Mouse (Mus musculus): ENCODE data around the gene Gm47969. TPM values are rescaled to one million over a fixed set of nuclear protein-coding genes. Genes with fewer than 3 reads are reported as not detected.

Gene Gm47969
- total and polyA plus RNA-seq, 2 experiments from 2014 or later: not detected

- no peak overlapping the region for H3K27ac ChIP-seq (ENCODE audit: low read depth, low read length)
- no peaks in the 10 kb centered on the region for H3K4me1 ChIP-seq (ENCODE audit: insufficient read depth, low read length)
- H3K27me3 ChIP-seq (ENCODE audit: insufficient read depth, low read length): no peaks in the 10 kb centered on the region
- DNase-seq (ENCODE audit: low spot score): no peak
- no peak for ATAC-seq (ENCODE audit: low FRiP score)
- 88% methylated on average over 4 of the region's 4 CpGs for WGBS
- no peak for TF ChIP-seq CTCF (IDR thresholded peaks at IDR 0.05)
- no peak overlapping the region for H3K4me3 ChIP-seq (ENCODE audit: low read depth, low read length)
- no peaks in the 10 kb centered on the region for H3K36me3 ChIP-seq (ENCODE audit: insufficient read depth, low read length)
- no peak overlapping the region for H3K4me2 ChIP-seq (ENCODE audit: low read depth, low read length, poor library complexity, severe bottlenecking)
- no peak overlapping the region for H3K9ac ChIP-seq (replicated peaks; ENCODE audit: low read length, poor library complexity, severe bottlenecking)
- no peaks in the 10 kb centered on the region for H3K9me3 ChIP-seq (ENCODE audit: low read length)
Observed at GRCm38 (mm10) chr1:83066577-83066976, 21.8 kb downstream of the Gm47969 start.

- 90% methylated on average over 10 of the region's 10 CpGs for WGBS
Observed at GRCm38 (mm10) chr1:83067205-83067604, 22.5 kb downstream of the Gm47969 start.

GRCm38 (mm10) chr1:83075526-83076189 lies 30.9 kb downstream of the Gm47969 start:
- Histone ChIP-seq H3K27ac (ENCODE audit: low read depth, low read length) (no peak overlapping the region; the same call in 1 of the 2 replicates), H3K9ac (replicated peaks; ENCODE audit: low read length, poor library complexity, severe bottlenecking) (no peak overlapping the region), H3K4me2 (ENCODE audit: low read depth, low read length, poor library complexity, severe bottlenecking) (peak overlapping the region; percentile 46), H3K27me3 (ENCODE audit: insufficient read depth, low read length) (no peaks in the 10 kb centered on the region), H3K4me3 (ENCODE audit: low read depth, low read length) (peak overlapping the region; percentile 22), H3K9me3 (ENCODE audit: low read length) (no peaks in the 10 kb centered on the region), H3K36me3 (ENCODE audit: insufficient read depth, low read length) (no peaks in the 10 kb centered on the region), H3K4me1 (ENCODE audit: insufficient read depth, low read length) (no peaks in the 10 kb centered on the region)
- DNase-seq (ENCODE audit: low spot score): no peak
- peak; percentile 72; the same call in 1 of the 2 replicates for ATAC-seq (ENCODE audit: low FRiP score)
- WGBS: 32% methylated on average over 15 of the region's 15 CpGs
- no peak for TF ChIP-seq CTCF (IDR thresholded peaks at IDR 0.05)

More at GRCm38 (mm10) chr1:83067205-83067604, 22.5 kb downstream of the Gm47969 start:
- Histone ChIP-seq H3K27ac (ENCODE audit: low read depth, low read length) (no peak overlapping the region), H3K36me3 (ENCODE audit: insufficient read depth, low read length) (no peaks in the 10 kb centered on the region), H3K4me2 (ENCODE audit: low read depth, low read length, poor library complexity, severe bottlenecking) (no peak overlapping the region), H3K9me3 (ENCODE audit: low read length) (no peaks in the 10 kb centered on the region), H3K27me3 (ENCODE audit: insufficient read depth, low read length) (no peaks in the 10 kb centered on the region), H3K9ac (replicated peaks; ENCODE audit: low read length, poor library complexity, severe bottlenecking) (no peak overlapping the region), H3K4me3 (ENCODE audit: low read depth, low read length) (no peak overlapping the region), H3K4me1 (ENCODE audit: insufficient read depth, low read length) (no peaks in the 10 kb centered on the region)
- DNase-seq (ENCODE audit: low spot score) (no peak), ATAC-seq (ENCODE audit: low FRiP score) (no peak)
- TF ChIP-seq CTCF (IDR thresholded peaks at IDR 0.05): no peak

- peak; percentile 94 for ATAC-seq (ENCODE audit: low FRiP score)
- Histone ChIP-seq H3K9ac (replicated peaks; ENCODE audit: low read length, poor library complexity, severe bottlenecking) (0 out of 2 replicates have a peak overlapping the region, but pooled peaks have one; percentile 1), H3K4me1 (ENCODE audit: insufficient read depth, low read length) (no peaks in the 10 kb centered on the region), H3K27me3 (ENCODE audit: insufficient read depth, low read length) (no peaks in the 10 kb centered on the region), H3K27ac (ENCODE audit: low read depth, low read length) (no peak overlapping the region), H3K9me3 (ENCODE audit: low read length) (no peaks in the 10 kb centered on the region), H3K36me3 (ENCODE audit: insufficient read depth, low read length) (no peaks in the 10 kb centered on the region), H3K4me3 (ENCODE audit: low read depth, low read length) (peak overlapping the region; percentile 22), H3K4me2 (ENCODE audit: low read depth, low read length, poor library complexity, severe bottlenecking) (peak overlapping the region; percentile 46)
- peak; percentile 86 for DNase-seq (ENCODE audit: low spot score)
- peak; percentile 97 for TF ChIP-seq CTCF (IDR thresholded peaks at IDR 0.05)
- 49% methylated on average over 11 of the region's 11 CpGs for WGBS
Observed at GRCm38 (mm10) chr1:83076190-83076917, 31.6 kb downstream of the Gm47969 start.

- no peaks in the 10 kb centered on the region for H3K9me3 ChIP-seq (ENCODE audit: low read length)
- no peak overlapping the region for H3K9ac ChIP-seq (replicated peaks; ENCODE audit: low read length, poor library complexity, severe bottlenecking)
- H3K27me3 ChIP-seq (ENCODE audit: insufficient read depth, low read length): no peaks in the 10 kb centered on the region
- 76% methylated on average over 6 of the region's 6 CpGs for WGBS
- TF ChIP-seq CTCF (IDR thresholded peaks at IDR 0.05): no peak
- no peaks in the 10 kb centered on the region for H3K36me3 ChIP-seq (ENCODE audit: insufficient read depth, low read length)
- H3K4me2 ChIP-seq (ENCODE audit: low read depth, low read length, poor library complexity, severe bottlenecking): no peak overlapping the region
- DNase-seq (ENCODE audit: low spot score) (no peak), ATAC-seq (ENCODE audit: low FRiP score) (no peak)
- H3K27ac ChIP-seq (ENCODE audit: low read depth, low read length): no peak overlapping the region
- H3K4me1 ChIP-seq (ENCODE audit: insufficient read depth, low read length): no peaks in the 10 kb centered on the region
- no peak overlapping the region for H3K4me3 ChIP-seq (ENCODE audit: low read depth, low read length)
Observed at GRCm38 (mm10) chr1:83077016-83077415, 32.3 kb downstream of the Gm47969 start.

GRCm38 (mm10) chr1:83084790-83085189 lies 40.1 kb downstream of the Gm47969 start:
- Histone ChIP-seq H3K9ac (replicated peaks; ENCODE audit: low read length, poor library complexity, severe bottlenecking) (no peak overlapping the region), H3K4me2 (ENCODE audit: low read depth, low read length, poor library complexity, severe bottlenecking) (no peak overlapping the region), H3K27me3 (ENCODE audit: insufficient read depth, low read length) (no peaks in the 10 kb centered on the region), H3K27ac (ENCODE audit: low read depth, low read length) (no peak overlapping the region), H3K4me1 (ENCODE audit: insufficient read depth, low read length) (no peaks in the 10 kb centered on the region), H3K9me3 (ENCODE audit: low read length) (no peaks in the 10 kb centered on the region), H3K36me3 (ENCODE audit: insufficient read depth, low read length) (no peaks in the 10 kb centered on the region), H3K4me3 (ENCODE audit: low read depth, low read length) (no peak overlapping the region)
- DNase-seq (ENCODE audit: low spot score): no peak
- 94% methylated on average over 2 of the region's 2 CpGs for WGBS
- no peak for ATAC-seq (ENCODE audit: low FRiP score)
- no peak for TF ChIP-seq CTCF (IDR thresholded peaks at IDR 0.05)

Data from midbrain, postnatal 0 days (tissue).